Mouse (Mus musculus) lung, postnatal 0 days (tissue): ENCODE data around the gene Hnrnpll. TPM values are rescaled to one million over a fixed set of nuclear protein-coding genes. Genes with fewer than 3 reads are reported as not detected.
A peak's percentile ranks its signal among the peaks of the same experiment; 100 is the strongest.

ENCODE experiments used
- ATAC-seq: fragments of 200-750 bp; cut with Nextera tagmentation; 2 replicates; pipeline ENCODE4 v1.8.0; 2017; ENCODE audit warnings: moderate library complexity
- DNase-seq: peaks from one replicate; pipeline ENCODE4 v3.0.0-alpha.2; 2016; ENCODE audit warnings: low spot score
- H3K27ac ChIP-seq: fragments of 300-500 bp; sonication (generic); 2 replicates; pipeline ENCODE4 v1.5.1; 2014; ENCODE audit warnings: antibody characterized with exemption, mild to moderate bottlenecking, low read length, mixed read lengths
- H3K27me3 ChIP-seq: fragments of 300-500 bp; sonication (generic); replicated peaks from 2 replicates; pipeline ENCODE4 v1.6.1; 2014; ENCODE audit warnings: low read length, mixed read lengths; ENCODE audit not compliant: insufficient read depth
- H3K36me3 ChIP-seq: fragments of 300-500 bp; sonication (generic); 2 replicates; pipeline ENCODE4 v1.6.1; 2014; ENCODE audit warnings: low read length, mixed read lengths; ENCODE audit not compliant: insufficient read depth
- H3K4me1 ChIP-seq: fragments of 300-500 bp; sonication (generic); 2 replicates; pipeline ENCODE4 v1.6.1; 2014; ENCODE audit warnings: antibody characterized with exemption, low read depth, low read length, mixed read lengths; ENCODE audit not compliant: insufficient read depth
- H3K4me2 ChIP-seq: fragments of 300-500 bp; sonication (generic); replicated peaks from 2 replicates; pipeline ENCODE4 v1.6.1; 2014; ENCODE audit warnings: low read depth, mild to moderate bottlenecking, low read length, moderate library complexity, mixed read lengths
- H3K4me3 ChIP-seq: fragments of 300-500 bp; sonication (generic); 2 replicates; pipeline ENCODE4 v1.5.1; 2014; ENCODE audit warnings: low read depth, low read length
- H3K9ac ChIP-seq: fragments of 300-500 bp; sonication (generic); replicated peaks from 2 replicates; pipeline ENCODE4 v1.6.1; 2014; ENCODE audit warnings: low read depth, mild to moderate bottlenecking
- H3K9me3 ChIP-seq: fragments of 300-500 bp; sonication (generic); 2 replicates; pipeline ENCODE4 v1.6.1; 2016; ENCODE audit warnings: low read length, mixed read lengths
- CTCF ChIP-seq: IDR thresholded peaks from 2 replicates; pipeline ENCODE4 v1.5.1; 2016; ENCODE audit warnings: antibody characterized with exemption, mild to moderate bottlenecking
- EP300 ChIP-seq: IDR thresholded peaks from 2 replicates; pipeline ENCODE4 v1.6.1; 2016; ENCODE audit warnings: antibody characterized with exemption, mild to moderate bottlenecking, control low read depth
- WGBS: fragments of 180-500 bp; shearing (Covaris S2); extraction: QIAGEN DNeasy Blood & Tissue Kit; methylation state at CpG from one replicate; pipeline ENCODE4 v1.1.7; 2014; 5-methylcytosine and 5-hydroxymethylcytosine counted together
- polyA plus RNA-seq: library from polyadenylated mRNA; unstranded; fragments of >200 nt; fragmentation: Nextera tagmentation; extraction: Ambion mirVana; gene quantifications from 2 replicates; pipeline ENCODE4 v1.2.1, GENCODE M21; 2015

The Hnrnpll gene
- polyA plus RNA-seq, 1 experiment from 2014 or later, result 30.2 TPM

DNA sequence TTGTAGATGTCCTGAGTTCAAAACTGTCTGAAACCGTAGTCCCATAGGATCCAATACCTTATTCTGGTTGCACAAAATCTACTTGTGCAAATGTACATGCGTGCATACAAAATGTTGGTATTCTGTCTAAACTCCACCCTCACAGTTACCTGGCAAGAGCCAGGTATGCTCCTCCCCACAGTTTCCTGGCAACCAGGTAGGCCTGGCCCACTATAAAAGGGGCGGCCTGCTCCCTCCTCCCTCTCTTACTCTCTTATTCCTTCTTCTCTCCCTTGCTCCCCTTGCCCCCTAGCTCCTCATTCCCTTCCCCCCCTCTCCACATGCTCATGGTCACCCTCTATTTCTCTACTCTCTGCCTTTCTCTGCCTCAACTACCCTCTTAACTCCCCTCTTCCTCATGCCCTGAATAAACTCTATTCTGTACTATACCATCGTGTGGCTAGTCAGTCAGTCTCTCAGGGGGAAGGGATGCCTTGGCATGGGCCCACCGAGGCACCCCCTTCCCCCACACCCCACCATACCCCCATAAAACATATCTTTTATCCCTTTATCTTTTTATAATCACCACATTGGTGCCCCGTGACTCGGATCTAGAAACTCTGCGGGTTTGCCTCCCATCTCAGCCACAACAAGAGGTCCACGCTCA lies 33.2 kb upstream of the Hnrnpll start:
- Histone ChIP-seq H3K4me1 (no peaks in the 10 kb centered on the region; the same call in 1 of the 2 replicates), H3K4me3 (no peak overlapping the region), H3K27ac (0 out of 2 replicates have a peak overlapping the region, but pooled peaks have one; percentile 1), H3K36me3 (no peaks in the 10 kb centered on the region), H3K9me3 (no peaks in the 10 kb centered on the region), H3K27me3 (no peaks in the 10 kb centered on the region), H3K4me2 (peak overlapping the region; percentile 44), H3K9ac (no peak overlapping the region)
- DNase-seq (peak; percentile 63), ATAC-seq (peak; percentile 58)
- 60% methylated on average over 9 of the region's 9 CpGs for WGBS
- TF ChIP-seq CTCF, result no peak
- no peak for TF ChIP-seq EP300

DNA sequence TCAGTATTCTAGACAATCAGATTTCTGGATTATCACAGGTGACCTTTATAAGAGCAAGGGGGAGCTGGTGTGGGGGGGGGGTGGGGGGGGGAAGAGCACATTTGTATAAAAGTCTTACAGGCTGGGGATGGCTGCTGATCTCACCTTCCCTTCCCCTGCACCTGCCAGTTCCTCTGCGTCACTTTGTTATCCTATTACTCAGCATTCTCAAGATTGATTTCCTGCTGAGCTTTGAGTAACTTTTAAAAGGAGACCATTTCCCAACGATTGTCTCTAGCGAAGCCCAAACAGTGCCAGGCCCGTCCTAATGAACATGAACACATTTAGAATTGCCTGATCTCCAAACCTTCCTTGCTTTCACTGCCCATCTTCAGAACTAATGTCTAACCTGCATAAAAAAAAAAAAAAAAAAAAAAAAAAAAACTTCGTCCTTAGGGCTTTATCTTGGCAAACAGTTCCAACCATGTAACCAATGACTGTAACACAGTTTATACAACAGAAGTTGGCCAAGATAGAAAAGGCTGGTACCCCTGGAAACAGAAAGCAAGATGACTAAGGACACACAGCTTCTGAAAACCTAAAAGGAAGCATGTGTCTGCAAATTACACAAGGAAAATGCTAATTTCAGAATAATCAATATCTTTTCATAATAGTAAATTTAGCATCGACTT lies 29.9 kb upstream of the Hnrnpll start:
- Histone ChIP-seq H3K9me3 (no peaks in the 10 kb centered on the region), H3K36me3 (no peaks in the 10 kb centered on the region), H3K4me2 (no peak overlapping the region), H3K27me3 (no peaks in the 10 kb centered on the region), H3K27ac (no peak overlapping the region), H3K4me3 (no peak overlapping the region), H3K4me1 (no peaks in the 10 kb centered on the region), H3K9ac (no peak overlapping the region)
- no peak for ATAC-seq
- DNase-seq, result peak; percentile 36
- TF ChIP-seq EP300, result no peak
- no peak for TF ChIP-seq CTCF
- WGBS, result 43% methylated on average over 6 of the region's 6 CpGs

DNA sequence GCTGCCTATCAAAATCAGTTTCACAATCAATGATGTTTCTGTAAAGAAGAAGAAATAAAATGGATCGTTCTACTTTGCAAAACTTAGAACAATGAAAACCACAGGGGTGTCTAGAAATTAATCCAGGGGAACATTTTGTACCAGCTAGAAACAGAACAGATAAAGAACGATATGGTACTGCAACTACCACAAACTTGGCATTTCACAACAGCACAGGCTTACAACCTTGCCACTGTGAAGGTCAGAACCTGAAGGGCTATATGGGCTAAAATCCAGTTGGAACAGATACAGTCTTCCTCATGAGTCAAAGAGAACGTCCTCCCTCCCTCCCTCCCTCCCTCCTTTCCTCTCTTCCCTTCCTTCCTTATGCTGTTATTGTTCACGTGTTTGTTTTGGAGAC lies 28.4 kb upstream of the Hnrnpll start:
- Histone ChIP-seq H3K27ac (no peak overlapping the region), H3K4me1 (no peaks in the 10 kb centered on the region), H3K9ac (no peak overlapping the region), H3K36me3 (no peaks in the 10 kb centered on the region), H3K27me3 (no peaks in the 10 kb centered on the region), H3K4me3 (no peak overlapping the region), H3K9me3 (no peaks in the 10 kb centered on the region), H3K4me2 (no peak overlapping the region)
- WGBS, result 56% methylated on average over 4 of the region's 4 CpGs
- ATAC-seq, result no peak
- DNase-seq, result no peak
- TF ChIP-seq CTCF (no peak), EP300 (no peak)

DNA sequence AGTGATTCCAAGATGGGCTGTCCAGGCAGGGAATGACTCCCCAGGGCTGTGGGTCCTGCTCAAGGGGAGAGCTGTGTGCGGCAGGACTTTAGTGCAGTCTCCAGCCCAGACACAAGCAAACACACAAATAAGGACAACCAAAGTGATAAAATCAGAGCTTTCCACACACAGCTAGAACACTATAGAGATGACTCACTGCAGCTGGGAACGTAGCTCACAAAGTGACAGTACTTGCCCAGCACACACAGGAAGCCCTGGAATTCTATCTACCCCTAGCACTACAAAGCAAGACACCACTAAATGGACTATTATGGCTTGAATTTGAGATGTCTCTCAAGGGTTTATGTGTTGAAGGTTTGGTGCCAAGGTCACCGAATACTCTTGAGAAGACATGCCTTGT lies 26.0 kb upstream of the Hnrnpll start:
- Histone ChIP-seq H3K4me2 (no peak overlapping the region), H3K4me1 (no peaks in the 10 kb centered on the region), H3K36me3 (no peaks in the 10 kb centered on the region), H3K27ac (no peak overlapping the region), H3K9me3 (no peaks in the 10 kb centered on the region), H3K9ac (no peak overlapping the region), H3K4me3 (no peak overlapping the region), H3K27me3 (no peaks in the 10 kb centered on the region)
- TF ChIP-seq CTCF, result no peak
- 91% methylated on average over 3 of the region's 3 CpGs for WGBS
- ATAC-seq (no peak), DNase-seq (no peak)

DNA sequence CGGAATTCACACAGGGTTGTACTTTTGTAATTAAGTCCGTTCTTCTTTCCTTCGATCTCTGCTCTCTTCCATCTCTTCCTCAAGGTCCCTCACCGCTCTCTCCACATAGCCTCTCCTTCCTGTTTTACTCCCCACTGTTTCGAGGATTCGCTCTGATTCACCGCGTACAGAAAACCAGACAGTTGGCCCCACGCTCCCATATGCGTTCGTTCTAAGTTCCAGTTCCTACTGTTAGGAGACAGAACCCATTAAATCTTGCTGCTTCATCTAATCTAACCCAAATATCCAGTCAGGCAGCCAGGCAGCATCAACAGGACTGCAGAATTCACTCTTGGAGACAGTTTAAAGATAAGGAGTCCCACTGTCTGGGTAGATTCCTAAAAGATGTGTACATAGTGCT lies 24.5 kb upstream of the Hnrnpll start:
- no peak overlapping the region for H3K4me2 ChIP-seq
- ATAC-seq (no peak), DNase-seq (no peak)
- H3K27me3 ChIP-seq, result no peaks in the 10 kb centered on the region
- H3K4me1 ChIP-seq, result no peaks in the 10 kb centered on the region
- H3K27ac ChIP-seq, result no peak overlapping the region
- H3K4me3 ChIP-seq, result no peak overlapping the region
- H3K9me3 ChIP-seq, result no peaks in the 10 kb centered on the region
- H3K9ac ChIP-seq, result no peak overlapping the region
- TF ChIP-seq EP300, result no peak
- TF ChIP-seq CTCF, result no peak
- whole genome bisulfite sequencing, result 77% methylated on average over 11 of the region's 11 CpGs
- no peaks in the 10 kb centered on the region for H3K36me3 ChIP-seq

DNA sequence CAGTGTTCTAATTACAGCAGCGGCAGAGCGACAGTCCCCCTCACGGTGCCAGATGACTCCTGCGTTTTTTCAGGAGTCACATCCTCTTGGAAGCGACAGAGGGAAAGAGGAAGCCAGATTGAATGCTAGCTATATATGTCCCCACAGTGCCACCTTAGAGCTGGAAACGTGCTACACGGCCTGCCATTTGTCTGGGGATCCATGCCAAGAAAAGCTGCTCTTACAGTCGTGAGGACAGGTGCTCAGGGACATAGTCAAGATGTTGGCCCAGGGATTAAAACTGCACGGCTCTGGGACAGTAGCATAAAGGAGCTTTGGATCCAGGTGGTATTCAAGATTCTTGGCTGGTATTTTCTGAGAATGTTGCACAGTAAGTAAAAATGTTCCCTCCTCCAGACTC lies 22.3 kb upstream of the Hnrnpll start:
- Histone ChIP-seq H3K9ac (no peak overlapping the region), H3K4me2 (no peak overlapping the region), H3K36me3 (no peaks in the 10 kb centered on the region), H3K9me3 (no peaks in the 10 kb centered on the region), H3K27ac (no peak overlapping the region), H3K4me3 (no peak overlapping the region), H3K27me3 (no peaks in the 10 kb centered on the region), H3K4me1 (no peaks in the 10 kb centered on the region)
- DNase-seq (no peak), ATAC-seq (no peak)
- 42% methylated on average over 9 of the region's 9 CpGs for WGBS
- TF ChIP-seq EP300 (no peak), CTCF (no peak)
